Mouse (Mus musculus) bone marrow macrophage, adult 2 months (primary cell): ENCODE results near the gene Nos1.

Source experiments
- CTCF ChIP-seq: IDR thresholded peaks from 2 replicates; pipeline ENCODE4 v1.5.1; 2012; ENCODE audit warnings: low read depth, mild to moderate bottlenecking, low read length, moderate library complexity
- POLR2A ChIP-seq: IDR thresholded peaks from 2 replicates; pipeline ENCODE4 v1.6.1; 2012; ENCODE audit warnings: mild to moderate bottlenecking, low read depth, low read length, borderline replicate concordance

DNA sequence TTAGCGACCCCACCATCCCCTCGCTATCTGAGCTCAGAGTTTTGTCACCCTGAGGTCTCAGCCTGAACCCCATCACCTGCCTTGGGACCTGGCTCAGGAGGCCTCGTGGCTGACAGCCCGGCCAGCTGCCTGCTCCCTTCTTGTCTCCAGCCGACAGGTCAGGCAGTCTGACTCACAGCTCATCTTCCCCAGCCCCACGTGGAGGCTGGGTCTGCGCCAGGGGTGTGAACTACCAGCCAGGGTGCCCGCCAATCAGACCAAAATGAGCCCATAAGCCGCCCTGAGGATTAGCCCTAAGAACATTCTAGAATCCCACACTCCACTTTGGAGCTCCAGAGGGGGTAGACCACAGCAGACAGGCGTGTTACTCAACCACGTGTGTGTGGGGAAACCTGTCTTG lies 1.7 kb upstream of the Nos1 start:
- no peak for TF ChIP-seq POLR2A
- no peak for TF ChIP-seq CTCF
